Mouse (Mus musculus) neural tube, embryonic 14.5 days (tissue): Measurements from ENCODE around the gene Gm45233. TPM values are rescaled to one million over a fixed set of nuclear protein-coding genes. Genes with fewer than 3 reads are reported as not detected.

ENCODE experiments used
- ATAC-seq: fragments of 200-750 bp; cut with Nextera tagmentation; 2 replicates; pipeline ENCODE4 v1.8.0; 2017; ENCODE audit warnings: low read depth, mild to moderate bottlenecking, moderate TSS enrichment, moderate library complexity
- H3K27ac ChIP-seq: fragments of 300-500 bp; sonication (generic); 2 replicates; pipeline ENCODE4 v1.5.1; 2014; ENCODE audit warnings: low read depth, mild to moderate bottlenecking, control low read depth, low read length, moderate library complexity, mixed read lengths
- H3K27me3 ChIP-seq: fragments of 300-500 bp; sonication (generic); 2 replicates; pipeline ENCODE4 v1.6.1; 2014; ENCODE audit warnings: low read length; ENCODE audit not compliant: control insufficient read depth, insufficient read depth
- H3K36me3 ChIP-seq: fragments of 300-500 bp; sonication (generic); 2 replicates; pipeline ENCODE4 v1.6.1; 2014; ENCODE audit warnings: low read length, mixed read lengths; ENCODE audit not compliant: control insufficient read depth, insufficient read depth
- H3K4me1 ChIP-seq: fragments of 300-500 bp; sonication (generic); 2 replicates; pipeline ENCODE4 v1.6.1; 2014; ENCODE audit warnings: low read length; ENCODE audit not compliant: control insufficient read depth, insufficient read depth
- H3K4me2 ChIP-seq: fragments of 300-500 bp; sonication (generic); 2 replicates; pipeline ENCODE4 v1.6.1; 2014; ENCODE audit warnings: mild to moderate bottlenecking, low read depth, low read length, control low read depth
- H3K4me3 ChIP-seq: fragments of 300-500 bp; sonication (generic); 2 replicates; pipeline ENCODE4 v1.5.1; 2014; ENCODE audit warnings: low read depth, low read length, control low read depth, mixed read lengths
- H3K9ac ChIP-seq: fragments of 300-500 bp; sonication (generic); replicated peaks from 2 replicates; pipeline ENCODE4 v1.6.1; 2014; ENCODE audit warnings: low read depth, mild to moderate bottlenecking, control low read depth, low read length, mixed read lengths
- H3K9me3 ChIP-seq: fragments of 300-500 bp; sonication (generic); 2 replicates; pipeline ENCODE4 v1.6.1; 2016; ENCODE audit warnings: low read length; ENCODE audit not compliant: control insufficient read depth
- WGBS: fragments of 180-500 bp; shearing (Covaris S2); extraction: QIAGEN DNeasy Blood & Tissue Kit; methylation state at CpG from one replicate; pipeline ENCODE4 v1.1.7; 2014; 5-methylcytosine and 5-hydroxymethylcytosine counted together
- microRNA-seq: library from miRNA; unstranded; fragments of <30 nt; microRNA quantifications from one replicate; pipeline ENCODE4, GENCODE M21; 2016
- polyA plus RNA-seq: library from polyadenylated mRNA; unstranded; fragments of >200 nt; fragmentation: Nextera tagmentation; extraction: Ambion mirVana; gene quantifications from 2 replicates; pipeline ENCODE4 v1.2.1, GENCODE M21; 2014

The Gm45233 gene
- polyA plus RNA-seq, 1 experiment from 2014 or later = 0.27 TPM

- Histone ChIP-seq H3K36me3 (no peaks in the 10 kb centered on the region), H3K4me1 (no peaks in the 10 kb centered on the region), H3K4me2 (no peak overlapping the region), H3K27me3 (no peaks in the 10 kb centered on the region), H3K9me3 (no peaks in the 10 kb centered on the region), H3K9ac (no peak overlapping the region), H3K27ac (no peak overlapping the region), H3K4me3 (no peak overlapping the region)
- 50% methylated on average over 4 of the region's 4 CpGs for WGBS
- ATAC-seq = no peak
Observed at GRCm38 (mm10) chr7:43511707-43512478, 68.0 kb downstream of the Gm45233 start.

GRCm38 (mm10) chr7:43512519-43512918, 68.6 kb downstream of the Gm45233 start:
- no peak overlapping the region for H3K9ac ChIP-seq
- no peak for ATAC-seq

More at GRCm38 (mm10) chr7:43512519-43512918, 68.6 kb downstream of the Gm45233 start:
- H3K4me1 ChIP-seq = no peaks in the 10 kb centered on the region
- no peaks in the 10 kb centered on the region for H3K36me3 ChIP-seq
- H3K9me3 ChIP-seq = no peaks in the 10 kb centered on the region
- H3K27me3 ChIP-seq = no peaks in the 10 kb centered on the region
- H3K4me2 ChIP-seq = no peak overlapping the region
- 84% methylated on average over 4 of the region's 4 CpGs for WGBS
- no peak overlapping the region for H3K27ac ChIP-seq
- no peak overlapping the region for H3K4me3 ChIP-seq

Small RNA genes within 50 kb of the gene (microRNA-seq; reads per million reads assigned to microRNA genes)
- gene Mir7051 = not detected

Other genes starting within 250 kb of the Gm45233 start
- gene Zfp715, start 130.8 kb upstream of the Gm45233 start, polyA plus RNA-seq = 24.6 and 25.4 TPM in 2 replicates
- 0.12 and 0.28 TPM in 2 replicates for gene Siglecf, start 92.8 kb upstream of the Gm45233 start, polyA plus RNA-seq
- not detected in 2 replicates for gene Siglecg, start 35.9 kb upstream of the Gm45233 start, polyA plus RNA-seq
- not detected in 2 replicates for gene Lim2, start 16.5 kb upstream of the Gm45233 start, polyA plus RNA-seq
- not detected in 2 replicates for gene Nkg7, start 7.1 kb upstream of the Gm45233 start, polyA plus RNA-seq
- not detected in 2 replicates for gene Cldnd2, start 3.3 kb upstream of the Gm45233 start, polyA plus RNA-seq
- 107 and 129 TPM in 2 replicates for gene Etfb, start within 50 bp of the Gm45233 start, polyA plus RNA-seq
- 13.6 and 15.4 TPM in 2 replicates for gene Vsig10l, start 19.0 kb downstream of the Gm45233 start, polyA plus RNA-seq
- gene Iglon5, start 45.9 kb downstream of the Gm45233 start, polyA plus RNA-seq = 9.8 and 14.6 TPM in 2 replicates
- 0.05 TPM in 1 of 2 replicates, not detected in the other for gene 4931406B18Rik, start 61.8 kb downstream of the Gm45233 start, polyA plus RNA-seq
- gene Cd33, start 100.3 kb downstream of the Gm45233 start, polyA plus RNA-seq = 0.87 and 1.3 TPM in 2 replicates
- 7.8 and 10.7 TPM in 2 replicates for gene Zfp658, start 118.1 kb downstream of the Gm45233 start, polyA plus RNA-seq
- 16.5 and 19.8 TPM in 2 replicates for gene Zfp719, start 135.5 kb downstream of the Gm45233 start, polyA plus RNA-seq
- 0.24 and 0.44 TPM in 2 replicates for gene Zfp819, start 163.0 kb downstream of the Gm45233 start, polyA plus RNA-seq
- gene Ceacam18, start 190.6 kb downstream of the Gm45233 start, polyA plus RNA-seq = 0.13 and 0.20 TPM in 2 replicates
- gene Siglece, start 216.0 kb downstream of the Gm45233 start, polyA plus RNA-seq = 0.15 and 0.33 TPM in 2 replicates
- 14.4 and 15.0 TPM in 2 replicates for gene Ctu1, start 227.9 kb downstream of the Gm45233 start, polyA plus RNA-seq
- not detected in 2 replicates for gene Klk14, start 246.3 kb downstream of the Gm45233 start, polyA plus RNA-seq